Mouse (Mus musculus): ENCODE measurements around the gene Fam178b.

DNA sequence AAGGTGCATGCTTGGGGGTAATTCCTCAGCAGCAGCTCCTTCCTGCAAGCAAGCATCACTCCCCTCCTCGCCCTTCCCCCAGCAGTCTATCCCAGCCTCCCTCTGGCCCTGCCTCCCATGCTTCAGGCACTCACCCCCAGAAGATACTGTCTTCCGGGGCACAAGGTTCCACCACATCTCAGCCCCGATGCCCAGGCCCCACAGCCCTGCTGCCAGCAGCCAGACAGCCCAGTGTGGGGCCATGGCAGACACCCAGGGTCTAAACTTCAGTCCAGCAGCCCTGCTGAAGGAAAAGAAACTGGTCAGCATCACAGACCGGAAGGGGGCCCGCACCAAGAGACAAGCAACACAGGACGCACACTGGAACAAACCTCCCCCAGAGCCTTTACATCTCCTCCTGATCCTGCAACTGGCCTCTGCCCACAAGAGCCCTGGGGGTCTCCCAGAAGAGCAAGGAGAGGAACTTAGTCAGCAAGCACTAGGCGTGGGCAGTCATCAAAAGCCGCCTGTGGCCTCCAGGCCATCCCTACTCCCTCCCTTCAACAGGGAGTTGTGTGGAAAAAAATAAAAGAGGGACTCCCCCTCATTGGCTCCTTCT, 127.1 kb downstream of the Fam178b start:
- TF ChIP-seq CTCF (IDR thresholded peaks at IDR 0.05; ENCODE audit: control insufficient read depth, insufficient read depth, insufficient replicate concordance, low read depth, low read length) = no peak
- peak; percentile 22; the same call in 1 of the 2 replicates for TF ChIP-seq POLR2A (IDR thresholded peaks at IDR 0.05; ENCODE audit: control insufficient read depth, low read depth, low read length)
